Mouse (Mus musculus) forebrain, postnatal 0 days (tissue): Measurements from ENCODE around the gene Klhl9. TPM values are rescaled to one million over a fixed set of nuclear protein-coding genes. Genes with fewer than 3 reads are reported as not detected.

Experiments
- ATAC-seq: fragments of 200-750 bp; cut with Nextera tagmentation; 2 replicates; pipeline ENCODE4 v1.8.0; 2017; ENCODE audit warnings: mild to moderate bottlenecking, moderate library complexity
- DNase-seq: peaks from one replicate; pipeline ENCODE4 v3.0.0-alpha.2; 2015
- H3K27ac ChIP-seq: fragments of 300-500 bp; sonication (generic); 2 replicates; pipeline ENCODE4 v1.5.1; 2014; ENCODE audit warnings: low read depth, mild to moderate bottlenecking, antibody characterized with exemption, low read length, moderate library complexity, mixed read lengths
- H3K27me3 ChIP-seq: fragments of 300-500 bp; sonication (generic); 2 replicates; pipeline ENCODE4 v1.6.1; 2014; ENCODE audit warnings: mild to moderate bottlenecking, low read length, mixed read lengths; ENCODE audit not compliant: insufficient read depth
- H3K36me3 ChIP-seq: fragments of 300-500 bp; sonication (generic); 2 replicates; pipeline ENCODE4 v1.6.1; 2014; ENCODE audit warnings: mild to moderate bottlenecking, moderate library complexity; ENCODE audit not compliant: insufficient read depth
- H3K4me1 ChIP-seq: fragments of 300-500 bp; sonication (generic); 2 replicates; pipeline ENCODE4 v1.6.1; 2014; ENCODE audit warnings: antibody characterized with exemption; ENCODE audit not compliant: insufficient read depth
- H3K4me2 ChIP-seq: fragments of 300-500 bp; sonication (generic); 2 replicates; pipeline ENCODE4 v1.6.1; 2014; ENCODE audit warnings: low read depth, mild to moderate bottlenecking, moderate library complexity
- H3K4me3 ChIP-seq: fragments of 300-500 bp; sonication (generic); 2 replicates; pipeline ENCODE4 v1.5.1; 2014; ENCODE audit warnings: low read depth, low read length, mixed read lengths
- H3K9ac ChIP-seq: fragments of 300-500 bp; sonication (generic); 2 replicates; pipeline ENCODE4 v1.6.1; 2014; ENCODE audit warnings: mild to moderate bottlenecking
- H3K9me3 ChIP-seq: fragments of 300-500 bp; sonication (generic); 2 replicates; pipeline ENCODE4 v1.6.1; 2016; ENCODE audit warnings: low read length
- CTCF ChIP-seq: sonication (generic); IDR thresholded peaks from 2 replicates; pipeline ENCODE4 v1.5.1; 2016; ENCODE audit warnings: antibody characterized with exemption, control low read depth, low read depth
- WGBS: fragments of 180-500 bp; shearing (Covaris S2); extraction: QIAGEN DNeasy Blood & Tissue Kit; methylation state at CpG from one replicate; pipeline ENCODE4 v1.1.7; 2014; 5-methylcytosine and 5-hydroxymethylcytosine counted together
- polyA plus RNA-seq: library from polyadenylated mRNA; unstranded; fragments of >200 nt; fragmentation: Nextera tagmentation; extraction: Ambion mirVana; gene quantifications from 2 replicates; pipeline ENCODE4 v1.2.1, GENCODE M21; 2015
- total RNA-seq: library from RNA; depleted of rRNA; stranded (reverse); fragments of >200 nt; gene quantifications from 2 replicates; pipeline ENCODE4 v1.2.3, GENCODE M21; 2014

Klhl9 gene
- total and polyA plus RNA-seq, 2 experiments from 2014 or later, result 78.1 to 176 TPM

DNA sequence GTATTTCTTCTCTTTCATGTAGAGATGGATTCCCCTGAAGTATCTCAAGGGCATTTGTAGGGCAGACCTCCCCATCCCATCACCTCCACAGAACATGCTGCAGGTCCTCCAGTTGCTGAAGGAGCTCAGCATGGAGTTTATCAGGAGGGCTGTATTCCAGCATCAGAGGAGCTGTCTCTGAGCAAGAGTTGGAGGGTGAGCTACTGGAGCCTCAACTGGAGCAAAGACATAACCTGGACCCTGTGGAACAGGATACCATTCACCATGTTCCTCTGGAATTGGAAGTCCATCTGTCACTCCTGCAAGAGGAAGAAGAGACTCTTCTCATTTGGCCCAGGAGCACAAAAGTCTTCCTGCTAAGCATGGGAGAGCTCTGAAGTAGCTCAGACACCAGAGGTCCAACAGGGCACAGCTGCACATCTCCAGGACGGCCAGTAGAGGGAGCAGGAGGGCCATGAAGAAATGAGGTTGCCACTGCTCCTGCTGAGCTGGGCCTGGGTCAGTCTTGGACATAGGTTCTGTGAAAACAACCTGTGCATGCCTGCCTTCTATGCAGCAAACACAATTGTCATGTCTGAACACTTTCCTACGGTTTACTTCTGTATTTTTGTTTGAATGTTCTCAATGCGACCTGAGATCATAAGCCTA is 25.9 kb downstream of the Klhl9 start:
- Histone ChIP-seq H3K4me2 (no peak overlapping the region), H3K4me1 (no peaks in the 10 kb centered on the region), H3K27me3 (no peaks in the 10 kb centered on the region), H3K27ac (no peak overlapping the region), H3K4me3 (no peak overlapping the region), H3K9me3 (no peaks in the 10 kb centered on the region), H3K9ac (no peak overlapping the region), H3K36me3 (no peaks in the 10 kb centered on the region)
- TF ChIP-seq CTCF, result peak; percentile 98
- DNase-seq (peak; percentile 82), ATAC-seq (peak; percentile 78)
- WGBS, result 27% methylated on average over 3 of the region's 3 CpGs

DNA sequence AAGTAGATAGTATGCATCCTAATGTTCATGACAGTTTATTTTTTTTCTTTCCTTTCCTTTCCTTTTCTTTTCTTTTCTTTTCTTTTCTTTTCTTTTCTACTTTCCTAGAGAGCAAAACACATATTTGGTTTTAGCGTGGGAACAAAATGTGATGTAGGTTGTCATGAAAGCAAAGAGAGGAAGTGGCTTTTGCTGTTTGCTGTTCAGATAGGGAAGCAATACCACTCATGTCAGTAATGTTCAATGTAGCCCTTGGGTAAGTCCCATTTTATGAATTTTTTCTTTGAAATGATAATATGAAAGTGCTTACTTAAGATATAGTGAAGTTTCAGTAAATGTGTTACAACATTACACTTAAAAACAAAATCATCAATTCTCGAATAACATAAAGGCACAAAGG is 28.9 kb downstream of the Klhl9 start:
- 83% methylated on average over 2 of the region's 2 CpGs for whole genome bisulfite sequencing
- H3K36me3 ChIP-seq, result no peaks in the 10 kb centered on the region
- no peaks in the 10 kb centered on the region for H3K4me1 ChIP-seq
- no peak for TF ChIP-seq CTCF
- H3K9me3 ChIP-seq, result no peaks in the 10 kb centered on the region
- no peak overlapping the region for H3K4me3 ChIP-seq
- H3K27me3 ChIP-seq, result no peaks in the 10 kb centered on the region
- H3K4me2 ChIP-seq, result no peak overlapping the region
- no peak overlapping the region for H3K9ac ChIP-seq
- H3K27ac ChIP-seq, result no peak overlapping the region
- DNase-seq (no peak), ATAC-seq (no peak)

DNA sequence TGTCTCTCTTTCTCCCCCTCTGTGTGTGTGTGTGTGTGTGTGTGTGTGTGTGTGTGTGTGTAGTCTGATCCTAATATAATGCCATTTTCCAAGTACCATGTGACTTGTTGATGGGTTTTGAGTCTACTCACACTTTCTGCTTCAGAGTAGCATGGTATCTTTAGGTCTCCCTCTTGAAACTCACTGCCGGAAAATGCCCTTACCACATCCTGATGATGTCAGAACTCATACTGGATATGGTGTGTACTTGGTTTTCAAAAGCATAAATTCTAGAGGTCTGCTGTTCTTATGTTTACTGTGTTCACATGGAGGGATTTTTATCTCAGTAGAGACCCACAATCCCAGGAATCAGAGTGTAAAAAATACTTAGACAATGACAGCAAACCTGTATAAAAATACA is 29.7 kb downstream of the Klhl9 start:
- H3K36me3 ChIP-seq, result no peaks in the 10 kb centered on the region
- no peaks in the 10 kb centered on the region for H3K4me1 ChIP-seq
- ATAC-seq (no peak), DNase-seq (no peak)
- TF ChIP-seq CTCF, result no peak
- H3K9me3 ChIP-seq, result no peaks in the 10 kb centered on the region
- no peak overlapping the region for H3K9ac ChIP-seq
- no peak overlapping the region for H3K27ac ChIP-seq
- H3K4me3 ChIP-seq, result no peak overlapping the region
- no peaks in the 10 kb centered on the region for H3K27me3 ChIP-seq
- 89% methylated on average over 1 of the region's 1 CpGs for WGBS
- H3K4me2 ChIP-seq, result no peak overlapping the region

DNA sequence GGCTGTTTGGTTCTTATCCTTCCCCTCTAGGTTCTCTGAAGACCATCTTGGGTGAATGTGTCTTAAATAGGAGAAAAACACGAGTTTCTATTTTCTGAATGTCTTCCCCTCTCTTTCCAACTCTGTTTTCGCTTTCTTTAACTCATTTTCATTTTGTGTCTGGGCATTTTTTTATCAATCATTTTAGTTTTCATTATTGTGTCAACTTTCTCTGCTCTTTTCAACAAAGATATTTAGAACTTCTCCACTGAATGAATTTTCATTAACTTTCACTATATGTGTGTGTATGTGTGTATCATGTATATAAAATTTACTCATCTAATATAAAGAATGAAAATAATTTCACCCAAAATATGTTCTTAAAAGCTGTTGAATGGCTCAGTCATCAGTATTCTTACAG is 31.0 kb downstream of the Klhl9 start, which contains the start of gene Ifnab:
Gene Ifnab (minus strand): TSS at position 101 of the 400 bp plus-strand sequence.
- WGBS, result 68% methylated on average over 2 of the region's 2 CpGs

DNA sequence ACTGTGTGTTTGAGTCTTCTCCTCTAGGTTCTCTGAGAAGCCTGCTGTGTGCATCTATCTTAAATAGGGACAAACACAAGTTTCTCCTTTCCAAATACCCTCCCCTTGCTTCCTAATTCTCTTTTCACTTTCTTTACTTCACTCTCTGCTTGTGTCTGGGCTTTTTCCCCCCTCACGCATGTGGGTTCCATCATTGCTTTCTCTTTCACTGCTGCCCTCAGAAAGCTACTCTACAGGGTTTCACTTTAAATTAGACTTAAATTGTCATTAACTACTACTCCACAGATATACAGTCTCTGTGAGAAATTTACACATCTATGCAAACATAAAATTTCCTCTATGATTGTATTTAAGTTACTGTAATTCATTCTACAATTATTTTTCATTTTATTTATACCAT is 38.5 kb downstream of the Klhl9 start, which contains the start of gene Ifna2:
Gene Ifna2 (minus strand): TSS at position 101 of the 400 bp plus-strand sequence.
- ATAC-seq, result no peak
- Histone ChIP-seq H3K4me1 (no peaks in the 10 kb centered on the region), H3K27ac (no peak within 1 kb of the TSS), H3K4me2 (no peak within 1 kb of the TSS), H3K36me3 (no peaks in the 10 kb centered on the region), H3K4me3 (no peak within 1 kb of the TSS), H3K27me3 (no peaks in the 10 kb centered on the region), H3K9me3 (no peaks in the 10 kb centered on the region), H3K9ac (no peak within 1 kb of the TSS)
- DNase-seq, result no peak
- WGBS, result 92% methylated on average over 1 of the region's 1 CpGs
- no peak for TF ChIP-seq CTCF

More for the DNA sequence above, 31.0 kb downstream of the Klhl9 start, which contains the start of gene Ifnab:
- ATAC-seq (no peak), DNase-seq (no peak)
- no peaks in the 10 kb centered on the region for H3K9me3 ChIP-seq
- no peak within 1 kb of the TSS for H3K4me2 ChIP-seq
- no peak within 1 kb of the TSS for H3K27ac ChIP-seq
- no peak within 1 kb of the TSS for H3K9ac ChIP-seq
- H3K4me3 ChIP-seq, result no peak within 1 kb of the TSS
- H3K36me3 ChIP-seq, result no peaks in the 10 kb centered on the region
- no peak for TF ChIP-seq CTCF
- H3K27me3 ChIP-seq, result no peaks in the 10 kb centered on the region
- H3K4me1 ChIP-seq, result no peaks in the 10 kb centered on the region

DNA sequence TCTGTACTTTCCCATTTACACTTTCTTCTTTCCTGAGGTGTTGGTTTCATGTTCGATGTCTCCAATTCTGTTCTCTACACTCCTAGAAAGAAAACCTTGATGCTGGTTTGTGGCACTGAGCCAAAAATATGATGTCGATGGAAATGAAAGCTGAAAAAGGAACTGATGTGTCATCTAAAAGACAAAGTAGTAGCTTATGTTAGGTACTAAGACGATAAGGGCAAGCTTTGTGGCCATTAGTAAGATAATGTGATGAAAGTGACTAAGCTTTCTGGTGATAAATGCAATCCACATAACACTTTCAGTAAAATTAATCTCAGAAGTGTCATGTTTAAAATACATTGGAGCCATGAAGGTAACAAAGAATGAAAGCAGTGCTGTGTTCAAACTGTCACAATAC is 40.9 kb downstream of the Klhl9 start:
- no peak for TF ChIP-seq CTCF
- no peak overlapping the region for H3K4me2 ChIP-seq
- ATAC-seq (no peak), DNase-seq (no peak)
- H3K4me3 ChIP-seq, result no peak overlapping the region
- no peaks in the 10 kb centered on the region for H3K36me3 ChIP-seq
- H3K27me3 ChIP-seq, result no peaks in the 10 kb centered on the region
- 61% methylated on average over 3 of the region's 3 CpGs for WGBS
- H3K4me1 ChIP-seq, result no peaks in the 10 kb centered on the region
- H3K9ac ChIP-seq, result no peak overlapping the region
- H3K27ac ChIP-seq, result no peak overlapping the region
- no peaks in the 10 kb centered on the region for H3K9me3 ChIP-seq

DNA sequence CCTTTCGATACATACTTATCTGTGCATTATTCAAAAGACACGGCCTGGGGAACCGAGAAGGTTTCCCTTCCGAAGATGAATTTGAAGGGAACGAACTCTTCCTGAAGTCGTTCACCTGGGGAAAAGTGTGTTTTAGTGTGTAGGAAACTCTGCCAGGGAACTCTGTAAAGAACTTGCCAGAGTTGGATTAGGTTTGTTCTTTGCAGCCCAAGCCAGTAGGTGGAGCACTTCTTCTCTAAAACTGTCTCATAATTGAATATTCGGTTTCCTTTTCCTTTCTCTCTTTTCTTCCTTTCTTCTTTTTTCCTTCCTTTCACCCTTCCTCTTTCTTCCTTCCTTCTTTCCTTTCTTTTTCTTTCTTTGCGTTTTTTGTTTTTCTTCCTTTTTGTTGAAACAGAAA is 41.9 kb downstream of the Klhl9 start:
- no peaks in the 10 kb centered on the region for H3K36me3 ChIP-seq
- 48% methylated on average over 8 of the region's 8 CpGs for WGBS
- no peak for ATAC-seq
- no peak overlapping the region for H3K27ac ChIP-seq
- DNase-seq, result peak; percentile 31
- H3K4me2 ChIP-seq, result no peak overlapping the region
- no peaks in the 10 kb centered on the region for H3K4me1 ChIP-seq
- no peaks in the 10 kb centered on the region for H3K27me3 ChIP-seq
- peak; percentile 61 for TF ChIP-seq CTCF
- H3K9ac ChIP-seq, result no peak overlapping the region
- no peak overlapping the region for H3K4me3 ChIP-seq
- no peaks in the 10 kb centered on the region for H3K9me3 ChIP-seq
